Comparison of ENCODE assay signal across 8 mouse cellular contexts in the genomic region with DNA sequence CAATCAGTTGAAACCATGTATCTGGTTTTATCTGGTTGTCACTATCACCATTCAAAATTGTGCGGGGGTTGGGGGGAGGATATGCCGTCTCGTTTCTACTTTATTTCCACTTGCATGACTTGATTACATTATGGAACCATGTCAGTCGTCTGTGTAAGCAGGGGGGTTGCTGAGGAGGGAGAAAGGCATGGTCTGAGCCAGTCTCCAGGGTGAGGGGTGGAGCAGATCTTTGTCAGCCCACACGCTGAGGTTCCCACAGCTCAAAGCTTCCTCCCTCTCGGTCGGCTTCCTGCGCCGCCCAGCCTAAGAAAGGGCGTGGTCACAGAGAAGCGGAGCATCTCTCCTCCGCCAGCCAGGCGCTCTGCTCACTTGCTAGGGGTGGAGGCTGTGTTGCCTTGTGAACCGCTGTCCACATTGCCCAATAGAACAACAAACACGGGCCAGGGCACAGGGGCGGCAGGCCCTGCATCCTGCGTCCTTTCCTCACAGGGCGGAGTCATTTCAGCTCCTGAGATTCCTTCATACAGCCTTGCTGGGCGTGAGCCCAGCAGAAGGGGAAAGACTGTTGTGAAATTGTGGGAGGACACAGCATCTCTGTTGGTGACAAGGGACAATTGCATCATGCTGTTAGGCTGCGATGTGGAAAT. TPM values are rescaled to one million over a fixed set of nuclear protein-coding genes. Genes with fewer than 3 reads are reported as not detected.
A peak's percentile ranks its signal among the peaks of the same experiment; 100 is the strongest.
DNase-seq lines count a peak whose midpoint lies in the region; ATAC-seq and TF ChIP-seq lines count a peak whose summit lies in the region.

No protein-coding gene starts in this region.

- WGBS in heart, embryonic 13.5 days, result under 1% methylated on average over 20 of the region's 20 CpGs
- 1% methylated on average over 20 of the region's 20 CpGs for WGBS in kidney, postnatal 0 days
- under 1% methylated on average over 20 of the region's 20 CpGs for WGBS in liver, embryonic 11.5 days
- 1% methylated on average over 20 of the region's 20 CpGs for WGBS in stomach, embryonic 14.5 days

- peak overlapping the region; percentile 73 for H3K9ac ChIP-seq in heart, embryonic 13.5 days
- no peak overlapping the region for H3K9ac ChIP-seq in kidney, postnatal 0 days (ENCODE audit: low read depth, low read length)
- no peak overlapping the region for H3K9ac ChIP-seq in liver, embryonic 11.5 days (ENCODE audit: low read depth, low read length)
- H3K9ac ChIP-seq in stomach, embryonic 14.5 days (replicated peaks; ENCODE audit: low read depth, low read length), result no peak overlapping the region; the same call in 1 of the 2 replicates

- H3K79me2 ChIP-seq in C2C12 (ENCODE audit: control insufficient read depth, insufficient read depth) (no peaks in the 10 kb centered on the region), myocyte (ENCODE audit: control insufficient read depth, insufficient read depth) (no peaks in the 10 kb centered on the region)

- no peaks in the 10 kb centered on the region for H3K27me3 ChIP-seq in C2C12 (ENCODE audit: control insufficient read depth, insufficient read depth, insufficient read length)
- H3K27me3 ChIP-seq in heart, embryonic 13.5 days (replicated peaks), result peaks cover 14% of the 10 kb centered on the region
- no peaks in the 10 kb centered on the region; the same call in 1 of the 2 replicates for H3K27me3 ChIP-seq in kidney, postnatal 0 days (ENCODE audit: insufficient read depth, low read length)
- H3K27me3 ChIP-seq in liver, embryonic 11.5 days (replicated peaks; ENCODE audit: control insufficient read depth, insufficient read depth, low read length), result no peaks in the 10 kb centered on the region
- H3K27me3 ChIP-seq in myocyte (ENCODE audit: control insufficient read depth, insufficient read depth, insufficient read length), result no peaks in the 10 kb centered on the region
- 0 out of 2 replicates have a peak, but pooled peaks cover 3% of the 10 kb centered on the region for H3K27me3 ChIP-seq in stomach, embryonic 14.5 days (ENCODE audit: control insufficient read depth, insufficient read depth, low read length)

- 0 out of 2 replicates have a peak overlapping the region, but pooled peaks have one; percentile 20 for H3K27ac ChIP-seq in heart, embryonic 13.5 days (replicated peaks)
- H3K27ac ChIP-seq in kidney, postnatal 0 days, result no peak overlapping the region
- no peak overlapping the region for H3K27ac ChIP-seq in liver, embryonic 11.5 days (ENCODE audit: low read depth, low read length)
- no peak overlapping the region for H3K27ac ChIP-seq in stomach, embryonic 14.5 days (ENCODE audit: low read length)

- H3K4me1 ChIP-seq in heart, embryonic 13.5 days, result peaks cover 4% of the 10 kb centered on the region
- no peaks in the 10 kb centered on the region for H3K4me1 ChIP-seq in kidney, postnatal 0 days (replicated peaks; ENCODE audit: insufficient read depth, low read length)
- peaks cover 5% of the 10 kb centered on the region for H3K4me1 ChIP-seq in liver, embryonic 11.5 days (replicated peaks; ENCODE audit: control insufficient read depth, insufficient read depth, low read length)
- no peaks in the 10 kb centered on the region for H3K4me1 ChIP-seq in stomach, embryonic 14.5 days (ENCODE audit: control insufficient read depth, insufficient read depth, low read length)

- no peaks in the 10 kb centered on the region for H3K9me3 ChIP-seq in heart, embryonic 13.5 days
- H3K9me3 ChIP-seq in kidney, postnatal 0 days (replicated peaks; ENCODE audit: low read length), result no peaks in the 10 kb centered on the region
- no peaks in the 10 kb centered on the region for H3K9me3 ChIP-seq in liver, embryonic 11.5 days (ENCODE audit: control insufficient read depth, low read length)
- no peaks in the 10 kb centered on the region for H3K9me3 ChIP-seq in stomach, embryonic 14.5 days (ENCODE audit: control insufficient read depth, low read depth, low read length)

- TF ChIP-seq POLR2A in myocyte (IDR thresholded peaks at IDR 0.05; ENCODE audit: insufficient read length, low read depth), result peak; percentile 73

- no peaks in the 10 kb centered on the region for H3K79me3 ChIP-seq in C2C12 (ENCODE audit: low read depth)

- peak; percentile 46; the same call in 1 of the 2 replicates for ATAC-seq in heart, embryonic 13.5 days (ENCODE audit: extremely low read depth, insufficient number of reproducible peaks, low FRiP score, low TSS enrichment)
- peak; percentile 95 for ATAC-seq in kidney, postnatal 0 days (replicated peaks; ENCODE audit: low FRiP score, low read depth)
- peak; percentile 87 for ATAC-seq in liver, embryonic 11.5 days (replicated peaks; ENCODE audit: low FRiP score)
- peak; percentile 91; the same call in 1 of the 2 replicates for ATAC-seq in stomach, embryonic 14.5 days (ENCODE audit: insufficient number of reproducible peaks, insufficient read depth, low FRiP score, low read depth)

- TF ChIP-seq CTCF in C2C12 (IDR thresholded peaks at IDR 0.05; ENCODE audit: control insufficient read depth, insufficient read depth, insufficient read length), result no peak
- peak; percentile 13; the same call in 1 of the 2 replicates for TF ChIP-seq CTCF in kidney, postnatal 0 days (IDR thresholded peaks at IDR 0.05; ENCODE audit: low read depth)

- peak overlapping the region; percentile 37 for H3ac ChIP-seq in C2C12 (ENCODE audit: control insufficient read depth, insufficient read length, low read depth)
- H3ac ChIP-seq in myocyte (ENCODE audit: control insufficient read depth, insufficient read length), result no peak overlapping the region

- H3K4me2 ChIP-seq in heart, embryonic 13.5 days, result peak overlapping the region; percentile 83
- H3K4me2 ChIP-seq in kidney, postnatal 0 days (ENCODE audit: low read length), result peak overlapping the region; percentile 50
- peak overlapping the region; percentile 69 for H3K4me2 ChIP-seq in liver, embryonic 11.5 days
- H3K4me2 ChIP-seq in myocyte (ENCODE audit: low read depth), result peak overlapping the region; percentile 65
- H3K4me2 ChIP-seq in stomach, embryonic 14.5 days (replicated peaks; ENCODE audit: low read depth, low read length), result peak overlapping the region; percentile 61

- no peak overlapping the region for H3K4me3 ChIP-seq in C2C12 (ENCODE audit: insufficient read depth, poor library complexity, severe bottlenecking)
- peak overlapping the region; percentile 54 for H3K4me3 ChIP-seq in heart, embryonic 13.5 days
- peak overlapping the region; percentile 18 for H3K4me3 ChIP-seq in kidney, postnatal 0 days (replicated peaks; ENCODE audit: low read depth, low read length)
- peak overlapping the region; percentile 35 for H3K4me3 ChIP-seq in liver, embryonic 11.5 days (ENCODE audit: low read depth, low read length)
- H3K4me3 ChIP-seq in myocyte, result no peak overlapping the region
- peak overlapping the region; percentile 33 for H3K4me3 ChIP-seq in stomach, embryonic 14.5 days (ENCODE audit: low read depth, low read length)

- H3K36me3 ChIP-seq in C2C12 (ENCODE audit: control insufficient read depth, insufficient read depth) (no peaks in the 10 kb centered on the region), myocyte (ENCODE audit: control insufficient read depth, insufficient read depth) (no peaks in the 10 kb centered on the region)
- no peaks in the 10 kb centered on the region for H3K36me3 ChIP-seq in heart, embryonic 13.5 days
- H3K36me3 ChIP-seq in kidney, postnatal 0 days (ENCODE audit: insufficient read depth, low read length), result no peaks in the 10 kb centered on the region
- H3K36me3 ChIP-seq in liver, embryonic 11.5 days (ENCODE audit: control insufficient read depth, insufficient read depth, low read length), result no peaks in the 10 kb centered on the region
- H3K36me3 ChIP-seq in stomach, embryonic 14.5 days (ENCODE audit: control insufficient read depth, insufficient read depth, low read length), result no peaks in the 10 kb centered on the region

- peak; percentile 58 for DNase-seq in brain, embryonic 18.5 days (ENCODE audit: low read depth, low spot score)
- peak; percentile 92 for DNase-seq in fibroblast of lung, adult 2 months (ENCODE audit: low read depth)
- peak; percentile 91 for DNase-seq in kidney, postnatal 0 days (ENCODE audit: low spot score)
- DNase-seq in liver, embryonic 11.5 days (ENCODE audit: low spot score), result peak; percentile 70

TF ChIP-seq in C2C12, 6 proteins besides CTCF, POLR2A, EP300 and RAD21:
- TF ChIP-seq USF1 (IDR thresholded peaks at IDR 0.05; ENCODE audit: low read depth) (no peak), MYOD1 (IDR thresholded peaks at IDR 0.05; ENCODE audit: control insufficient read depth, insufficient read length, low read depth) (no peak), MAX (IDR thresholded peaks at IDR 0.05) (no peak), MYOG (IDR thresholded peaks at IDR 0.05; ENCODE audit: control insufficient read depth, extremely low read depth, insufficient read length) (no peak), CEBPB (IDR thresholded peaks at IDR 0.05; ENCODE audit: low read depth) (peak; percentile 94), FOSL1 (IDR thresholded peaks at IDR 0.05; ENCODE audit: insufficient read depth, low read length, poor library complexity, severe bottlenecking) (no peak)
TF ChIP-seq in C2C12: peak in this region for 1.

TF ChIP-seq in myocyte, 11 proteins besides CTCF, POLR2A, EP300 and RAD21:
- TF ChIP-seq TCF12 (IDR thresholded peaks at IDR 0.05; ENCODE audit: insufficient read depth, poor library complexity, severe bottlenecking) (no peak), MYOG (IDR thresholded peaks at IDR 0.05; ENCODE audit: control insufficient read depth in 1 of 3, insufficient read depth in 1 of 3, insufficient read length in 2 of 3, low read depth in 2 of 3) (peak in 1 of 3 experiments; percentile 36), POLR2AphosphoS2 (IDR thresholded peaks at IDR 0.05; ENCODE audit: insufficient read length, low read depth) (peak; percentile 76), MAX (IDR thresholded peaks at IDR 0.05; ENCODE audit: low read depth) (no peak), SRF (IDR thresholded peaks at IDR 0.05; ENCODE audit: control insufficient read depth, insufficient read length, low read depth) (no peak), E2F4 (IDR thresholded peaks at IDR 0.05; ENCODE audit: insufficient read depth) (no peak), CEBPB (IDR thresholded peaks at IDR 0.05; ENCODE audit: insufficient read depth, poor library complexity, severe bottlenecking) (peak; percentile 96), REST (IDR thresholded peaks at IDR 0.05; ENCODE audit: insufficient read depth, insufficient read length) (no peak), TCF3 (IDR thresholded peaks at IDR 0.05; ENCODE audit: insufficient read length, low read depth) (no peak)

RNA-seq across cellular contexts. Expression of gene Mdm1, which starts 38.5 kb away (rescaled TPM):
- polyA plus RNA-seq in C2C12 (2012; fragmentation: generic; extraction: Trizol) (7.2 TPM), myocyte (2012; fragmentation: generic; extraction: Trizol) (3.4 TPM)
- 14.1 and 14.4 TPM in 2 replicates for polyA plus RNA-seq in heart, embryonic 13.5 days (2015; fragmentation: Nextera tagmentation; extraction: Ambion mirVana)
- polyA plus RNA-seq in kidney, postnatal 0 days (2015; fragmentation: Nextera tagmentation; extraction: Ambion mirVana), result 16.1 and 19.4 TPM in 2 replicates
- 26.3 and 33.4 TPM in 2 replicates for polyA plus RNA-seq in liver, embryonic 11.5 days (2014; fragmentation: Nextera tagmentation; extraction: Ambion mirVana)
- polyA plus RNA-seq in stomach, embryonic 14.5 days (2014; fragmentation: Nextera tagmentation; extraction: Ambion mirVana), result 20.7 and 20.9 TPM in 2 replicates

Comparison
In these comparisons a context has a peak if more than half of its experiments do, and no peak if none do; other contexts are left out.
1. H3K4me3 ChIP-seq: peak in heart, embryonic 13.5 days (single experiment), kidney, postnatal 0 days (single experiment), liver, embryonic 11.5 days (single experiment) and stomach, embryonic 14.5 days (single experiment); none in C2C12 (single experiment) and myocyte (single experiment).
2. Peak in every context shown above with its lines, with median percentiles within 50 percentile points of each other: DNase-seq, ATAC-seq and H3K4me2 ChIP-seq.